Mouse (Mus musculus): ENCODE measurements around the gene Fgr. TPM values are rescaled to one million over a fixed set of nuclear protein-coding genes. Genes with fewer than 3 reads are reported as not detected.

Gene Fgr
- polyA plus RNA-seq, 1 experiment from 2014 or later, result 0.79 TPM

DNA sequence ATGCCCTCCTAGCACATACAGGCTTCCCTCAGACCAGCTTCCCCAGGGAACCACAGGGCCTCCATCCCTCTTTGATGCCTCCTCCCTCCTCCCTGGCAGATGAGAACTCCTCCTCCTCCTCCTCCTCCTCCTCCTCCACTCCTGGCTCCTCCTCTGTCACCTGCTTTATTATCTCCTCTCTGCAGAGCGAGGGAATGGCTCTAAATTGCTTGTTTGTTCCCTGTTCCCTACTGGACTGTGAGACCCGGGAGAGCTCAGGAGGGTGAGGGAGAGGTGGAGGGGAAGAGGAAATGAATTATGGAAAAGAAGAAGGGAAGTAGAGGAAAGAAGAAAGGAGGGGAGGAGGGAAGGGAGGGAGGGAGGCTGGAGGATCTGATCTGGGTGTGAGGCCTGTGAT lies 18.5 kb upstream of the Fgr start:
- Histone ChIP-seq H3K4me2 (ENCODE audit: low read depth, low read length) (no peak overlapping the region), H3K36me3 (ENCODE audit: control insufficient read depth, insufficient read depth, low read length) (no peaks in the 10 kb centered on the region), H3K9me3 (ENCODE audit: control insufficient read depth, low read length) (no peaks in the 10 kb centered on the region), H3K27ac (ENCODE audit: low read length) (no peak overlapping the region), H3K4me1 (replicated peaks; ENCODE audit: control insufficient read depth, insufficient read depth, low read length) (peaks cover 19% of the 10 kb centered on the region), H3K27me3 (ENCODE audit: control insufficient read depth, insufficient read depth, low read depth, low read length) (no peaks in the 10 kb centered on the region), H3K9ac (ENCODE audit: low read length) (no peak overlapping the region), H3K4me3 (ENCODE audit: low read length) (no peak overlapping the region)
- ATAC-seq (ENCODE audit: low read depth), result no peak
- 39% methylated on average over 2 of the region's 2 CpGs for WGBS

DNA sequence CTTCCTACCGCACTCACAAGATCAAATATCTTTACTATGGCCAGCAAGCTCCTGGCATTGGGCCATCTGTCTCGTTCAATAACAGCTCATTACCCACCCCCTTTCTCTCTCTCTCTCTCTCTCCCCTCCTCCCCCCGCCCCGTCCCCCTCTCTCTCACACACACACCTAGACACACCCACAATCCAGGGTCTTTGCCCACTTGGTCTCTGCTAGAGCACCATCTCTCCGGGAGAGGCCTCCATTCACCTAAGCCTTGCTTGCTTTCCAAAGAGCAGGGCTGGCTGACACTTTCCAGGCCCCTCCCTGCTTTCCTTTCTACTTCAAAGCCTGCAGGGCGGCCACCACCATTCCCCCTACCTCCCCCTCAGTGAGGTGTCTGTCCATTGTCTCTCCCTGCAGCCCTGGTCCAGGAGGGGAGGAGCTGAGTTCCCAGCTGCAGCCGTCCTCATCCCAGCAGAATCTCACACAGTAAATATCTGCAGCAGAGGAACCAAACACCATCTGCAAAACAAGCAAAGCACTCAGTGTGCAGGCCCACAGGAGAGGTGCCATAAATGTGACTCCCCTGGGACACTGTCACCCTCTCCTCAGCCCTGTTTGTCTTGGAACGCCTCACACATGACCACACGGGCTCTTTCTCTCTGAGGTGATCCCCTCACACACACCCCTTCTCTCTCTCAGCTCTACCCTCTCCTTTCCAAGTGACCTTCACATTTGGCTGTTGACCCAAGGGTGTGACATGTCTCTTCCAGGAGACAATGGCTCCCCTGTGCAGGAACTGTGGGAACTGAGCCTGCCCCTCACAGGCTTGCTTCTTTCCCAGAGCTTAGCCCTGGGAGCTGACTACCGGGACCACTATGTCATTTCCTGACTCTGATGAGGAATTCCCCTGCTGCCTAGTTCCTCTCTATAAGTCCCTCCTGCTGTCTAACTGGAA lies 14.9 kb upstream of the Fgr start:
- Histone ChIP-seq H3K27me3 (ENCODE audit: control insufficient read depth, insufficient read depth, low read depth, low read length) (no peaks in the 10 kb centered on the region), H3K4me3 (ENCODE audit: low read length) (no peak overlapping the region), H3K9ac (ENCODE audit: low read length) (peak overlapping the region; percentile 34; the same call in 1 of the 2 replicates), H3K27ac (ENCODE audit: low read length) (peak overlapping the region; percentile 91), H3K36me3 (ENCODE audit: control insufficient read depth, insufficient read depth, low read length) (no peaks in the 10 kb centered on the region), H3K4me1 (replicated peaks; ENCODE audit: control insufficient read depth, insufficient read depth, low read length) (peaks cover 31% of the 10 kb centered on the region), H3K9me3 (ENCODE audit: control insufficient read depth, low read length) (no peaks in the 10 kb centered on the region), H3K4me2 (ENCODE audit: low read depth, low read length) (peak overlapping the region; percentile 9; the same call in 1 of the 2 replicates)
- peak; percentile 83 for ATAC-seq (ENCODE audit: low read depth)
- WGBS, result 4% methylated on average over 10 of the region's 10 CpGs

DNA sequence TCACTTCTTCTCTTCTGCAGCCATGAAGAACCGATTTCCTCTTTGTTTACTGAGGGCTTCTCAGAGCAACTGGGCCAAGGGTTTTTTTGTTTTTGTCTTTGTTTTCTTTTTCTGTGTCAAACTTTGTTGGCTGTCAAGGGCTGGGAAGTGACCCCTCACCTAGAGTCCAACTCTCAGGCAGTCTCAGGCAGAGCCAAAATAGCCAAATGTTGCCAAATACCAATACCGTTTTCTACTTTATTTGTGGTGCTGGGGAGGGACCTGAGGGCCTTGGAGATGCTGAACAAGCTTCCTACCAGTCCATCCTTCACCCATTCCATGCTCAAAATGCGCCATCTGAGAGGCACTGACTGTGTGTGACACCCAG lies 14.2 kb upstream of the Fgr start:
- Histone ChIP-seq H3K27ac (ENCODE audit: low read length) (peak overlapping the region; percentile 91), H3K27me3 (ENCODE audit: control insufficient read depth, insufficient read depth, low read depth, low read length) (no peaks in the 10 kb centered on the region), H3K36me3 (ENCODE audit: control insufficient read depth, insufficient read depth, low read length) (no peaks in the 10 kb centered on the region), H3K9ac (ENCODE audit: low read length) (no peak overlapping the region), H3K4me3 (ENCODE audit: low read length) (no peak overlapping the region), H3K4me1 (replicated peaks; ENCODE audit: control insufficient read depth, insufficient read depth, low read length) (peaks cover 31% of the 10 kb centered on the region), H3K4me2 (ENCODE audit: low read depth, low read length) (no peak overlapping the region), H3K9me3 (ENCODE audit: control insufficient read depth, low read length) (no peaks in the 10 kb centered on the region)
- WGBS, result 35% methylated on average over 3 of the region's 3 CpGs
- no peak for ATAC-seq (ENCODE audit: low read depth)

DNA sequence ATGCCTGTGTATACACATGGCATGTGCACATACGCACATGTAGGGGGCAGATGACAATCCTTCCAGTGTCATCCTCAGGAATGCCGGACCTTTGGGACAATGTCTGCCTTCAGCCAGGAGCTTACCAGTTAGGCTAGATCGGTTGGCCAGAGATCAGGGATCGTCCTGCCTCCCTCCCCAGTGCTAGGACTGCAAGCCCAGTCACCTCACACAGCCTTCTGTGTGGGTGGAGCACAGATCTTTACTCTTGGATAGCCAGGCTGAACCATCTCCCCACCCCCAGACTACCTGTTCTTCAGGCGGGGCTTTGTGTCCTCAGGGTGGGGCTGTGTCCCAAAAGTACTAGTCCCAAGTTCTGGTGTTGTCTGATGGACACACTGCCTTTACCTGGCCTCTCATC lies 13.6 kb upstream of the Fgr start:
- Histone ChIP-seq H3K36me3 (ENCODE audit: control insufficient read depth, insufficient read depth, low read length) (no peaks in the 10 kb centered on the region), H3K4me2 (ENCODE audit: low read depth, low read length) (no peak overlapping the region), H3K27me3 (ENCODE audit: control insufficient read depth, insufficient read depth, low read depth, low read length) (no peaks in the 10 kb centered on the region), H3K9ac (ENCODE audit: low read length) (no peak overlapping the region), H3K9me3 (ENCODE audit: control insufficient read depth, low read length) (no peaks in the 10 kb centered on the region), H3K4me1 (replicated peaks; ENCODE audit: control insufficient read depth, insufficient read depth, low read length) (peaks cover 31% of the 10 kb centered on the region), H3K27ac (ENCODE audit: low read length) (no peak overlapping the region), H3K4me3 (ENCODE audit: low read length) (no peak overlapping the region)
- 53% methylated on average over 5 of the region's 5 CpGs for WGBS
- no peak for ATAC-seq (ENCODE audit: low read depth)

DNA sequence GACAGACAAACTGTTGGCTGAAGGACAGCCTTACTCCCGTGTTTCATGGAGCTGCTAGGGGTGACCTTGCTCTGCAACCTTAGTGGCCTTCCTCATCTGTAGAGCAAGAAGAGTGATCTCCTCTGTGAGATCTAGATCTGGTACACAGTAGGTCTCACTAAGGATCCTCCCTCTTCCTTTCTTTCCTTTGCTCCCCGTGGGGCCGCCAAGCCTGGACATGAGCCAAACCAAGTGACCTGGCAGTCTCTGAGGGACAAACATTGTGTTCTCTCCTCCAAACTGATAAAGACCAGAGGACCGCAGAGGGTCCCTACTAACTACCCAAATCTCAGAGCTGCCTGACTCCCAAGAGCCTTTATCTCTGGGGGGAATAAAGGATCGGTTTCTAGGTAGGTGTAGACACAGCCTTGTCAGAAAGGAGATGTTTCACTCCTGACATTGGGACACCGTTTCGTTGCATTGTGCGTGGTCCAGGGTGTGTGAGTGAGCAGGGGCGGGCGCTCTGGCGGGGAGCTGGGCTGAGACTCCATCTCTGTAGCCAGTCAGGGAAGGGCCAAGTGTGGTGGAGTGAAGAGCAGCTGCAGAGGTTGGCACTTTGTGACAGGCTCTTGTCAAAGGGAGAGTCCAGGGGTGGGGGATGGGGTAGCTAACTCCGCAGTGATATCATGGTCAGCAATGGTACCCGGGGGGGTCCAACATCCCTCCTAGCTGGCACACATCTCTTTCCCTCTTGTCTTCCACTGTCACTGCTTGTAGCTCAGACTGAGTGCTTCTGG lies 12.8 kb upstream of the Fgr start:
- peaks cover 31% of the 10 kb centered on the region for H3K4me1 ChIP-seq (replicated peaks; ENCODE audit: control insufficient read depth, insufficient read depth, low read length)
- H3K27ac ChIP-seq (ENCODE audit: low read length), result no peak overlapping the region
- H3K9me3 ChIP-seq (ENCODE audit: control insufficient read depth, low read length), result no peaks in the 10 kb centered on the region
- H3K9ac ChIP-seq (ENCODE audit: low read length), result no peak overlapping the region
- WGBS, result 32% methylated on average over 13 of the region's 13 CpGs
- no peak overlapping the region for H3K4me3 ChIP-seq (ENCODE audit: low read length)
- H3K36me3 ChIP-seq (ENCODE audit: control insufficient read depth, insufficient read depth, low read length), result no peaks in the 10 kb centered on the region
- no peak overlapping the region for H3K4me2 ChIP-seq (ENCODE audit: low read depth, low read length)
- peak; percentile 36; the same call in 1 of the 2 replicates for ATAC-seq (ENCODE audit: low read depth)
- no peaks in the 10 kb centered on the region for H3K27me3 ChIP-seq (ENCODE audit: control insufficient read depth, insufficient read depth, low read depth, low read length)

DNA sequence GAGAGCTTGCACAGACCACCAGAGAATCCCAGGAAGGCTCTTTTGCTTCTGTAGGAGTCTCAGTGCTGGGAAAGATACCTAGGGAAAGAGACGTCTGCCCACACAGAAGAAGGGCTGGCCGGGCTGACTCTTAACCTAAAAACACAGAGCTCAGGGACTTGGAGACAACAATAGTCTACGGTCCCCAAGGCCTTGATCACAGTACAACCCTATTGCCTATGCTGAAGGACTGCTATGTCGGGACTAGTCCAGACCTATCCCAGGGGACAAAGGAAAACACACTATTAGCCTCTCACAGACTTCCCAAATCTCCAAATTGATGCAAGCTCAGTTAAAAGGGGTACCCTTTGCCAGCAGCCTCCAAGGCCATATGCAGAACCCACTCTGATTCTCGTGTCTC lies 12.0 kb upstream of the Fgr start:
- Histone ChIP-seq H3K27ac (ENCODE audit: low read length) (no peak overlapping the region), H3K4me1 (replicated peaks; ENCODE audit: control insufficient read depth, insufficient read depth, low read length) (peaks cover 31% of the 10 kb centered on the region), H3K4me3 (ENCODE audit: low read length) (no peak overlapping the region), H3K36me3 (ENCODE audit: control insufficient read depth, insufficient read depth, low read length) (no peaks in the 10 kb centered on the region), H3K4me2 (ENCODE audit: low read depth, low read length) (no peak overlapping the region), H3K9ac (ENCODE audit: low read length) (no peak overlapping the region), H3K9me3 (ENCODE audit: control insufficient read depth, low read length) (no peaks in the 10 kb centered on the region), H3K27me3 (ENCODE audit: control insufficient read depth, insufficient read depth, low read depth, low read length) (no peaks in the 10 kb centered on the region)
- WGBS, result 83% methylated on average over 5 of the region's 5 CpGs
- ATAC-seq (ENCODE audit: low read depth), result no peak

DNA sequence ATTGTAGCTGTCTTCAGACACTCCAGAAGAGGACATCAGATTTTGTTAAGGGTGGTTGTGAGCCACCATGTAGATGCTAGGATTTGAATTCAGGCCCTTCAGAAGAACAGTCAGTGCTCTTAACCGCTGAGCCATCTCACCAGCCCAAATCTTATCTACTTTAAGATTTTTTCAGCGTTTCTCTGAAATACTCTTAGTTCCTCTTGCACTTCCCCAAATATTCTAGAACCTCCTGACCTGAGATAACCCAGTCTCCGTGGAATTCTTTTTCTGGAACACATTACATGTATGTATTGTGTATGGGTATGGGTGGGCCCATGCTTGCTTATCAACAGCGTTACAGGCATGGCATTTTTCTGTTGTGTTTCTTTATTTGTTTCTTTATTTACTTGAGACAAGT lies 11.3 kb upstream of the Fgr start:
- Histone ChIP-seq H3K36me3 (ENCODE audit: control insufficient read depth, insufficient read depth, low read length) (no peaks in the 10 kb centered on the region), H3K27me3 (ENCODE audit: control insufficient read depth, insufficient read depth, low read depth, low read length) (no peaks in the 10 kb centered on the region), H3K9me3 (ENCODE audit: control insufficient read depth, low read length) (no peaks in the 10 kb centered on the region), H3K27ac (ENCODE audit: low read length) (no peak overlapping the region), H3K4me1 (replicated peaks; ENCODE audit: control insufficient read depth, insufficient read depth, low read length) (peaks cover 31% of the 10 kb centered on the region), H3K4me3 (ENCODE audit: low read length) (no peak overlapping the region), H3K4me2 (ENCODE audit: low read depth, low read length) (no peak overlapping the region), H3K9ac (ENCODE audit: low read length) (no peak overlapping the region)
- WGBS, result 80% methylated on average over 4 of the region's 4 CpGs
- no peak for ATAC-seq (ENCODE audit: low read depth)

DNA sequence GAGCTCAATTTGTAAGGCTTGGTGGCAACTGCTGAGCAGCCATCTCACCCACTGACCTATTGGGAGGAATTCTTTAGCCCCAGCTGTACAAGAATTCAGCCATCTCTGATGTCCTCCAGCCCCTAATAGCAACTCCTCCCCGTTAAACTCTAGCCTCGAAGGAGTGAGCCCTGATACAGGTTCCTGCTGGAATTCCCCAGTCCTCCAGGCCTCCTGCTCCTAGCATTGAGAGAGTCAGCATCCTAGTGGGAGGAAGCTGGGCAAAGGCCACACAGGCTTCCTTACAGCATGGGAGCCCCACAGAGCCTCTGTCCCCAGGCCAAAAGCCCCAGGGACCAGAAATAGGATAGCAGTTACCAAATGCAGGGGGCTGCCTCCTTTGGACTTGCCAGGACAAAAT lies 10.5 kb upstream of the Fgr start:
- no peak for ATAC-seq (ENCODE audit: low read depth)
- Histone ChIP-seq H3K4me2 (ENCODE audit: low read depth, low read length) (no peak overlapping the region), H3K4me3 (ENCODE audit: low read length) (no peak overlapping the region), H3K4me1 (replicated peaks; ENCODE audit: control insufficient read depth, insufficient read depth, low read length) (peaks cover 30% of the 10 kb centered on the region), H3K27me3 (ENCODE audit: control insufficient read depth, insufficient read depth, low read depth, low read length) (no peaks in the 10 kb centered on the region), H3K9me3 (ENCODE audit: control insufficient read depth, low read length) (no peaks in the 10 kb centered on the region), H3K9ac (ENCODE audit: low read length) (no peak overlapping the region), H3K36me3 (ENCODE audit: control insufficient read depth, insufficient read depth, low read length) (no peaks in the 10 kb centered on the region), H3K27ac (ENCODE audit: low read length) (no peak overlapping the region)
- WGBS, result 40% methylated on average over 2 of the region's 2 CpGs

DNA sequence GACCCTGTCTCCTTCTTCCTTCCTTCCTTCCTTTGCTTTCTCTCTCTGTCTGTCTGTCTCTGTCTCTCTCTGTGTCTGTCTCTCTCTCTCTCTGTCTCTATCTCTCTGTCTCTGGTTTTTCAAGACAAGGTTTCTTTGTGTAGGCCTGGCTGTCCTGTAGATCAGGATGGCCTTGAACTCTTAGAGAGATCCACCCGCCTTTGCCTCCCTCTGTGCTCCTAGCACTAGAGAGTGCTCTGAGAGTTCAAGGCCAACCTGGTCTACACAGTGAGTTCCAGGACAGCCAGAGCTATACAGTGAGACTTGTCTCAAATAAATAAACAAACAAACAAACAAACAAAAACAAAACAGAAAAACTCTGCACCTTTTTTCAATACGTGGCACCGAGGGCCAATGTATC lies 9.8 kb upstream of the Fgr start:
- Histone ChIP-seq H3K27me3 (ENCODE audit: control insufficient read depth, insufficient read depth, low read depth, low read length) (no peaks in the 10 kb centered on the region), H3K4me2 (ENCODE audit: low read depth, low read length) (no peak overlapping the region), H3K4me1 (replicated peaks; ENCODE audit: control insufficient read depth, insufficient read depth, low read length) (peaks cover 24% of the 10 kb centered on the region), H3K4me3 (ENCODE audit: low read length) (no peak overlapping the region), H3K36me3 (ENCODE audit: control insufficient read depth, insufficient read depth, low read length) (no peaks in the 10 kb centered on the region), H3K9me3 (ENCODE audit: control insufficient read depth, low read length) (no peaks in the 10 kb centered on the region), H3K27ac (ENCODE audit: low read length) (no peak overlapping the region), H3K9ac (ENCODE audit: low read length) (no peak overlapping the region)
- WGBS, result 51% methylated on average over 3 of the region's 3 CpGs
- ATAC-seq (ENCODE audit: low read depth), result no peak
